Mouse (Mus musculus) cerebellum, adult 2 months (tissue): ENCODE measurements around the gene Clec3b.

ENCODE experiments used
- CTCF ChIP-seq: fragments of 200-500 bp; IDR thresholded peaks from 2 replicates; pipeline ENCODE4 v1.5.1; 2011; ENCODE audit warnings: low read depth, mild to moderate bottlenecking, control low read depth, low read length, moderate library complexity, borderline replicate concordance; ENCODE audit not compliant: insufficient read depth
- POLR2A ChIP-seq: fragments of 200-500 bp; IDR thresholded peaks from 2 replicates; pipeline ENCODE4 v1.6.1; 2011; ENCODE audit warnings: low read length, control low read depth, borderline replicate concordance; ENCODE audit not compliant: insufficient read depth

DNA sequence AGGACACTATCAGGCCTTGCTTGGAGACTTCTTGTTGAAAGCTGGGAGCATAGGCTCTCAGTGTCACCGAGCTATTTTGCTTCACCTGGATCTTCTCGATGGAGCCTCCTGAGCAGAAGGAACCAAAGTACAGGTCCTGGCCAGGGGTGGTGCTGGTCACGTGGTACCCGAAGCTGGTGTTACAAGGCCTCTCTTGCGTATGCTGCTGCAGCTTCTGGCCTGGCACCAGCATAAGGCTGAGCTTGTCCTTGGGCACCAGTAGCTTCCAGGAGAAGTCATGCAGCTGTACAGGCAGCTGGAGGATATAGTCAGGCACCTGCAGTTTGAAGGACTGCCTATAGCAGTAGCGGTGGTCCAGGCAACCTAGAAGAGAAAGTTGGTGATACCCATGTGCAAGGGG is 29.3 kb downstream of the Clec3b start:
- TF ChIP-seq POLR2A (no peak), CTCF (no peak)
